Mouse (Mus musculus) MN1 (cell line): Measurements from ENCODE around the gene Gm17727.

Source experiments
- DNase-seq: peaks from one replicate; pipeline ENCODE4 v3.0.0-alpha.2; 2016; ENCODE audit warnings: low spot score

Gene Gm17727

DNA sequence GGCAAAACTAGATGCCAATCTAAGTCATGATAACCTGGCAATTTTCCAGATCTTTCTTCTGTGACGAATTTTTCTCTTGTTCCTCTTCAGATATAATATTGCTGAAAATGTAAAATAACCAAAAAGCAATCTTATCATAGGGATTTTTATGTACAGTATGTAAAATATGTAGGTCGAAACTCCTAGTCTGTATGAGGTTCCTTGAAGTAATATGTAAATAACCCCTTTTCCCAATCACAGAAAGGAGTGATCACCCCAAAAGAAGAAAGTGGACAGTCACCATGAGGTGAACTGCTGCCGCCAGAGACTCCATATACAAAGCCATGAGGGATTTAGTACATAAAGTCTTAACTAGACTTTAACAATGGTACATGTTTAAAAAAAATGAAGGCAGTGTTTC lies at the start of gene Gm17727:
Gene Gm17727 (minus strand): TSS at position 101 of the 400 bp plus-strand sequence.
- DNase-seq: no peak

DNA sequence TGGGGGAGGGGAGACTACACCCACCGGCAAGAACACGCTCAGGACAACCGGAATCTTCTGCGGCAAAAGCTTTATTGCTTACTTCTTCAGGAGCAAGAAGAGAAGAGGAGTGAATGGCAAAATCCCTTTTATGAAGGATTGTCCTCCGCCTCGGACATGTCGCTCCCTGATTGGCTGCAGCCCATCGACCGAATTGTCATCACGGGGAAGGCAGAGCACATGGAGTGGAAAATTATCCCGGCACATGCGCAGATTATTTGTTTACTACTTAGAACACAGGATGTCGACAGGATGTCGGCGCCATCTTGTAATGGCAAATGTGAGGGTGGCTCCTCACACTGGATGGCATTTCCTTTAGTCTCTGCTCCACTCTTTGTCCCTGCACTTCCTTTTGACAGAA lies 40.0 kb upstream of the Gm17727 start:
- DNase-seq: peak; percentile 77

GRCm38 (mm10) chr9:35798146-35798545 lies 20.2 kb upstream of the Gm17727 start:
- no peak for DNase-seq

GRCm38 (mm10) chr9:35790001-35790400 lies 12.1 kb upstream of the Gm17727 start, which contains the start of the genes Gm27235 and D730048I06Rik:
Gm27235 (minus strand) TSS chr9:35790101.
D730048I06Rik (minus strand) TSS chr9:35790112.
- DNase-seq: no peak

DNA sequence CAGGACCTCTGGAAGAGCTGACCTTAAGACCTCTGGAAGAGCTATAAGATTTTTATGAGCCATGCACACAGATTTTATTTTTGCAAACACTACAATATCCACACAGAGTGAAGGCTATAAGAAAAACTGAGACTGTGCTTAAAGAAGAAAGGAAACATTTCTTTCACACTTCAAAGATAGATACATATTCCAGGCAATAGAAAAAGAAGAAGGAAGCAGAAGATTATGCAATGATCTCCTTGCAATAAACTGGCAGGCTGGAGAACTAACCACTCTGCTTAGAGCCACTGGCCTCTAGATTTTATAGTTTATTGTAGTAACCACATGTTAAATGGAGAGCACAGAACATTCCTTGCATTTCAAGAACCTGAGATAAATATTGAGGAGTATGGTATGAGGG lies 21.1 kb downstream of the Gm17727 start:
- no peak for DNase-seq

GRCm38 (mm10) chr9:35740749-35741148 lies 37.2 kb downstream of the Gm17727 start, which contains the start of gene Gm17677:
Gm17677 (plus strand) TSS chr9:35741049.
- DNase-seq: no peak
